Mouse (Mus musculus): ENCODE measurements around the gene Kif19a.

Gene Kif19a

GRCm38 (mm10) chr11:114807686-114808427, 42.7 kb downstream of the Kif19a start:
- DNase-seq (ENCODE audit: low read depth) = no peak

GRCm38 (mm10) chr11:114809371-114809770, 44.2 kb downstream of the Kif19a start:
- DNase-seq (ENCODE audit: low read depth) = no peak

- no peak for DNase-seq (ENCODE audit: low read depth)
Observed at GRCm38 (mm10) chr11:114810344-114810743, 45.2 kb downstream of the Kif19a start.

- peak; percentile 31 for DNase-seq (ENCODE audit: low read depth)
Observed at GRCm38 (mm10) chr11:114812731-114813240, 47.6 kb downstream of the Kif19a start.

GRCm38 (mm10) chr11:114814873-114815592, 49.8 kb downstream of the Kif19a start:
- DNase-seq (ENCODE audit: low read depth) = no peak

GRCm38 (mm10) chr11:114816934-114817333, 51.7 kb downstream of the Kif19a start:
- DNase-seq (ENCODE audit: low read depth) = no peak

- no peak for DNase-seq (ENCODE audit: low read depth)
Observed at GRCm38 (mm10) chr11:114818185-114818584, 53.0 kb downstream of the Kif19a start.

GRCm38 (mm10) chr11:114819110-114819509, 53.9 kb downstream of the Kif19a start:
- no peak for DNase-seq (ENCODE audit: low read depth)

- no peak for DNase-seq (ENCODE audit: low read depth)
Observed at GRCm38 (mm10) chr11:114820444-114820843, 55.3 kb downstream of the Kif19a start.

- no peak for DNase-seq (ENCODE audit: low read depth)
Observed at GRCm38 (mm10) chr11:114821325-114821724, 56.1 kb downstream of the Kif19a start.

- peak; percentile 86 for DNase-seq (ENCODE audit: low read depth)
Observed at GRCm38 (mm10) chr11:114822727-114823126, 57.5 kb downstream of the Kif19a start.

GRCm38 (mm10) chr11:114823199-114823725, 58.1 kb downstream of the Kif19a start:
- DNase-seq (ENCODE audit: low read depth) = no peak

- no peak for DNase-seq (ENCODE audit: low read depth)
Observed at GRCm38 (mm10) chr11:114826686-114827085, 61.5 kb downstream of the Kif19a start.

GRCm38 (mm10) chr11:114829499-114830432, 64.6 kb downstream of the Kif19a start:
- DNase-seq (ENCODE audit: low read depth) = peak; percentile 70

GRCm38 (mm10) chr11:114830433-114830773, 65.2 kb downstream of the Kif19a start:
- DNase-seq (ENCODE audit: low read depth) = no peak

GRCm38 (mm10) chr11:114833166-114833565, 68.0 kb downstream of the Kif19a start:
- no peak for DNase-seq (ENCODE audit: low read depth)
